Mouse (Mus musculus): ENCODE data around the gene Pml.

DNA sequence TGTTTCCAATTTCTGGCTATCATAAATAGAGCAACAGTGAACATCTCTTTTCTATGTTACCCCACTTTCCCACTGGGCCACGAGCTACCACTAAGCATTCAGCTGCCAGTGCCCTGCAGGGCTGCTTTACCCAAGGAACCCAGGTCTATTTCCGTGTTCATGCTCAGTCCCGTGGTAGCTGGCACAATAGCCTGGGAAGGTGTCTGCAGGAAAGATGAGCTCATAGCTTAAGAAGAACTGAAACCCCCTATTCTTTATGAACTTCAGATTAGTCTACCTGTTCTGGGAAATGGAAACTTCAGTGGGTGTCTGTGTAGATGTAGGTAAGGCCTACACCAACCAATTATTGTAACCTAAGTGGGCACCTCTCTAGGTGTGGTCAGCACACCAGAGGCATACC lies 15.8 kb upstream of the Pml start:
- TF ChIP-seq POLR2A (IDR thresholded peaks at IDR 0.05; ENCODE audit: borderline replicate concordance, low read depth, low read length) (no peak), CTCF (IDR thresholded peaks at IDR 0.05; ENCODE audit: low read depth, low read length) (no peak)

Data from bone marrow macrophage, adult 2 months (primary cell).